Mouse (Mus musculus) neural tube, embryonic 15.5 days (tissue): Measurements from ENCODE around the gene Flt3l. TPM values are rescaled to one million over a fixed set of nuclear protein-coding genes. Genes with fewer than 3 reads are reported as not detected.

ENCODE experiments used
- ATAC-seq: fragments of 200-750 bp; cut with Nextera tagmentation; 2 replicates; pipeline ENCODE4 v1.8.0; 2017; ENCODE audit warnings: mild to moderate bottlenecking, moderate TSS enrichment, moderate library complexity; ENCODE audit not compliant: low FRiP score
- H3K27ac ChIP-seq: fragments of 300-500 bp; sonication (generic); replicated peaks from 2 replicates; pipeline ENCODE4 v1.5.1; 2015; ENCODE audit warnings: mild to moderate bottlenecking, inconsistent platforms
- H3K27me3 ChIP-seq: fragments of 300-500 bp; sonication (generic); replicated peaks from 2 replicates; pipeline ENCODE4 v1.6.1; 2015; ENCODE audit warnings: inconsistent platforms
- H3K36me3 ChIP-seq: fragments of 300-500 bp; sonication (generic); 2 replicates; pipeline ENCODE4 v1.6.1; 2015; ENCODE audit warnings: inconsistent platforms
- H3K4me1 ChIP-seq: fragments of 300-500 bp; sonication (generic); 2 replicates; pipeline ENCODE4 v1.6.1; 2015; ENCODE audit warnings: inconsistent platforms
- H3K4me2 ChIP-seq: fragments of 300-500 bp; sonication (generic); 2 replicates; pipeline ENCODE4 v1.6.1; 2015; ENCODE audit warnings: inconsistent platforms, mild to moderate bottlenecking, moderate library complexity
- H3K4me3 ChIP-seq: fragments of 300-500 bp; sonication (generic); replicated peaks from 2 replicates; pipeline ENCODE4 v1.5.1; 2015; ENCODE audit warnings: mild to moderate bottlenecking, inconsistent platforms
- H3K9ac ChIP-seq: fragments of 300-500 bp; sonication (generic); replicated peaks from 2 replicates; pipeline ENCODE4 v1.6.1; 2015; ENCODE audit warnings: mild to moderate bottlenecking, inconsistent platforms
- H3K9me3 ChIP-seq: fragments of 300-500 bp; sonication (generic); replicated peaks from 2 replicates; pipeline ENCODE4 v1.6.1; 2016; ENCODE audit warnings: inconsistent platforms
- WGBS: fragments of 180-500 bp; shearing (Covaris S2); methylation state at CpG from one replicate; pipeline ENCODE4 v1.1.7; 2015; ENCODE audit warnings: mixed read lengths; 5-methylcytosine and 5-hydroxymethylcytosine counted together
- polyA plus RNA-seq: library from polyadenylated mRNA; unstranded; fragments of >200 nt; fragmentation: Nextera tagmentation; extraction: Ambion mirVana; gene quantifications from 2 replicates; pipeline ENCODE4 v1.2.1, GENCODE M21; 2015

Gene Flt3l
- polyA plus RNA-seq = 1.8 and 3.8 TPM in 2 replicates

GRCm38 (mm10) chr7:45135993-45136567 is at the start of gene Flt3l, which contains the start of gene Gm45713:
Gene Flt3l (minus strand): TSS chr7:45136432.
Gene Gm45713 (minus strand): TSS chr7:45136231.
- H3K36me3 ChIP-seq = no peaks in the 10 kb centered on the region
- H3K27ac ChIP-seq = peak within 1 kb of the TSS; percentile 56; the same call in 1 of the 2 replicates
- ATAC-seq = peak; percentile 85
- H3K9me3 ChIP-seq = no peaks in the 10 kb centered on the region
- H3K9ac ChIP-seq = peak within 1 kb of the TSS; percentile 61
- H3K4me1 ChIP-seq = peaks cover 11% of the 10 kb centered on the region
- peak within 1 kb of the TSS; percentile 83 for H3K4me2 ChIP-seq
- peak within 1 kb of the TSS; percentile 52 for H3K4me3 ChIP-seq
- 4% methylated on average over 29 of the region's 29 CpGs for WGBS
- H3K27me3 ChIP-seq = peaks cover 14% of the 10 kb centered on the region; the same call in 1 of the 2 replicates

- WGBS = 71% methylated on average over 7 of the region's 7 CpGs
- Histone ChIP-seq H3K36me3 (no peaks in the 10 kb centered on the region), H3K9ac (no peak overlapping the region), H3K27me3 (peaks cover 74% of the 10 kb centered on the region), H3K4me1 (peaks cover 20% of the 10 kb centered on the region), H3K4me3 (no peak overlapping the region), H3K9me3 (no peaks in the 10 kb centered on the region), H3K4me2 (no peak overlapping the region), H3K27ac (no peak overlapping the region)
- no peak for ATAC-seq
Measured at GRCm38 (mm10) chr7:45185921-45186320, 49.7 kb upstream of the Flt3l start.

GRCm38 (mm10) chr7:45183672-45184071 is 47.4 kb upstream of the Flt3l start:
- WGBS = 66% methylated on average over 7 of the region's 7 CpGs
- Histone ChIP-seq H3K4me1 (peaks cover 20% of the 10 kb centered on the region), H3K4me3 (no peak overlapping the region), H3K9me3 (no peaks in the 10 kb centered on the region), H3K27me3 (peaks cover 83% of the 10 kb centered on the region), H3K9ac (no peak overlapping the region), H3K36me3 (no peaks in the 10 kb centered on the region), H3K27ac (no peak overlapping the region), H3K4me2 (no peak overlapping the region)
- no peak for ATAC-seq

DNA sequence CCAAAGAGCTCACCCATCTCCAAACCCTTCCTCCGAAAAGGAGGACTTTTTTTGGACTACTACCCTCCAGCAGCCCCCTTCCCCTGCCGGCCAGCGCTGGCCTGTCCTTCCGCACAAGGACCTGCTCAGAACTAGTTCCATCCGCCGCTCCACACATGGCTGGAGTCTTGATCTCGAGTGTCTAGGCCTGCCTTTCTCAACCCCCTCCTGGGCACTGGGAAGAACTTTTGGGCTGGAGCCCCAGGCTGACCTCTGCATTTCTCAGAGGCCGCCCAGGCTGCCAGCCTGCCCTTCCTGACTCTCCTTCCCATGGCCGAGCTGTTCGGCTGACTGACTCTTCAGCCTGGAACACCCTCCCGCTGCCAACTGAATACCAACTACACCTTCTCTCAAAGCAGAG is 46.4 kb upstream of the Flt3l start:
- 16% methylated on average over 11 of the region's 11 CpGs for WGBS
- no peak; the same call in 1 of the 2 replicates for ATAC-seq
- Histone ChIP-seq H3K36me3 (no peaks in the 10 kb centered on the region), H3K4me2 (peak overlapping the region; percentile 68), H3K9me3 (no peaks in the 10 kb centered on the region), H3K4me1 (peaks cover 20% of the 10 kb centered on the region), H3K27me3 (peaks cover 91% of the 10 kb centered on the region), H3K9ac (no peak overlapping the region), H3K4me3 (peak overlapping the region; percentile 38), H3K27ac (no peak overlapping the region)

DNA sequence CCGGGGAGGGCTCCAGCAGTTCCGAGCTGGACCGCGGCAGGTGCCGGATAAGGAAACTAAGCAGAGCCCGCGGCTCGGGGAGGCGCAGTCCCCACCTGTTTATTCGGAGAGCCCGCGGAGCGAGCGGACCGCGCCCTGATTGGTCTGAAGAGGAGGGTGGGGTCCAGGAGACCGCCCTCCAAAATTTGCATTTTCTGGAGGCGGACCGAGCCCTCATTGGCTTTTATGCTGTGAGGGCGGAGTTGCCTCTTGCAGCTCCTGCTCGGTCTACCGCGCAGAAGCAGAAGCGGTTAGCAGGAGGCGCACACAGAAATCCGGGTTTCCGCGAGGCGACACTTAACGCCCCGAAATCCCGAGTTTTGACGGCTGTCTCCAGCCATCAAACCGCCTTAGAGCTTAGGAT is 46.0 kb upstream of the Flt3l start:
- Histone ChIP-seq H3K9me3 (no peaks in the 10 kb centered on the region), H3K4me2 (peak overlapping the region; percentile 68), H3K27me3 (peaks cover 95% of the 10 kb centered on the region), H3K27ac (no peak overlapping the region), H3K9ac (no peak overlapping the region), H3K4me3 (peak overlapping the region; percentile 38), H3K36me3 (no peaks in the 10 kb centered on the region), H3K4me1 (peaks cover 20% of the 10 kb centered on the region)
- ATAC-seq = peak; percentile 86
- WGBS = under 1% methylated on average over 34 of the region's 34 CpGs

DNA sequence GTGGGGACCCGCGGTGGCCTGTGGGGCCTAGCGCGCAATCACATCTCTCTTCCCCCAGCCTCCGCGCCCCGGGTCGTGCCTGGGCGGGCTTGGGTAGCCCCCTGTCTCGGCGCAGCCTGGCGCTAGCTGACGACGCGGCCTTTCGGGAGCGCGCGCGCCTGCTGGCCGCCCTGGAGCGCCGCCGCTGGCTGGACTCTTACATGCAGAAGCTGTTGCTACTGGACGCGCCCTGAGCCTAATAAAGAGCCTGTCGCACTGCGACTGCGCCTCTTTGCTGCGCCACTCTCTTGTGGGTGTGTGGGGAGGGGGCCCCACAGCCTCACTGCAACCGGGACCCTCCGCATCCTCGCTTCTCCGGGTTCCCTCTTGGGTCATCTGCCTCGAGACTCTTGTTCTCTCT is 45.3 kb upstream of the Flt3l start:
- peak overlapping the region; percentile 68 for H3K4me2 ChIP-seq
- peaks cover 95% of the 10 kb centered on the region for H3K27me3 ChIP-seq
- WGBS = 2% methylated on average over 35 of the region's 35 CpGs
- no peak overlapping the region; the same call in 1 of the 2 replicates for H3K9ac ChIP-seq
- no peaks in the 10 kb centered on the region for H3K9me3 ChIP-seq
- H3K4me3 ChIP-seq = peak overlapping the region; percentile 38
- no peak for ATAC-seq
- H3K36me3 ChIP-seq = no peaks in the 10 kb centered on the region
- peaks cover 21% of the 10 kb centered on the region for H3K4me1 ChIP-seq
- no peak overlapping the region for H3K27ac ChIP-seq

GRCm38 (mm10) chr7:45180896-45181477 is 44.8 kb upstream of the Flt3l start, which contains the start of gene Pth2:
Gene Pth2 (plus strand): TSS chr7:45180995.
- H3K4me2 ChIP-seq = peak within 1 kb of the TSS; percentile 68
- H3K27me3 ChIP-seq = peaks cover 97% of the 10 kb centered on the region
- no peak within 1 kb of the TSS for H3K27ac ChIP-seq
- H3K9ac ChIP-seq = no peak within 1 kb of the TSS; the same call in 1 of the 2 replicates
- H3K9me3 ChIP-seq = no peaks in the 10 kb centered on the region
- peaks cover 26% of the 10 kb centered on the region for H3K4me1 ChIP-seq
- peak within 1 kb of the TSS; percentile 38 for H3K4me3 ChIP-seq
- WGBS = 9% methylated on average over 20 of the region's 20 CpGs
- no peak for ATAC-seq
- no peaks in the 10 kb centered on the region for H3K36me3 ChIP-seq

DNA sequence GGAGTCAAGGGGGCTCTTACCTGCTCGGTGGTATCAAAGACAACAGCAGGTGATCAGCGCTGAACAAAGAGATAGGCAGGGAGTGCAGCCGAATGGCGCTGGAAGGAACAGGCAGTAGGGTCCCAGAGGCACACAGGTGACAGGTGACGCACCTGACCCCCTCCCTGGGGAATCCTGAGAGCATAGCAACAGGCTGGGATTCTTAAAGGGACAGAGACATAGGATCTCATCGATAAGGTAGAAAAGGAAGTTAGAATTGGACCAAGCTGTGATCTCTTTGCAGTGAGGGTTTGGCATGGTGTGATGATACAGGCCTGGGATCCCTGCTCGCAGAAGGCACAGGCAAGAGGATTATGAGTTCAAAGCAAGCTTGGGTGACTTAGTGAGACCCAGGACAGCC is 43.2 kb upstream of the Flt3l start, which contains the start of gene Gfy:
Gene Gfy, minus strand, starts transcription at position 101 of the 400 bp plus-strand sequence.
- Histone ChIP-seq H3K36me3 (no peaks in the 10 kb centered on the region), H3K27me3 (peaks cover 99% of the 10 kb centered on the region), H3K4me2 (no peak within 1 kb of the TSS), H3K9ac (no peak within 1 kb of the TSS), H3K27ac (no peak within 1 kb of the TSS), H3K4me3 (no peak within 1 kb of the TSS), H3K4me1 (peaks cover 34% of the 10 kb centered on the region), H3K9me3 (no peaks in the 10 kb centered on the region)
- no peak for ATAC-seq
- WGBS = 32% methylated on average over 7 of the region's 7 CpGs

- Histone ChIP-seq H3K27me3 (peaks cover 98% of the 10 kb centered on the region), H3K9me3 (no peaks in the 10 kb centered on the region), H3K4me2 (no peak overlapping the region), H3K27ac (no peak overlapping the region), H3K4me3 (no peak overlapping the region), H3K36me3 (no peaks in the 10 kb centered on the region), H3K4me1 (peaks cover 34% of the 10 kb centered on the region), H3K9ac (no peak overlapping the region)
- ATAC-seq = no peak
- WGBS = 19% methylated on average over 7 of the region's 7 CpGs
Measured at GRCm38 (mm10) chr7:45178550-45178949, 42.3 kb upstream of the Flt3l start.

GRCm38 (mm10) chr7:45176356-45176755 is 40.1 kb upstream of the Flt3l start:
- H3K27ac ChIP-seq = no peak overlapping the region
- no peak overlapping the region for H3K9ac ChIP-seq
- H3K27me3 ChIP-seq = peaks cover 88% of the 10 kb centered on the region
- H3K4me1 ChIP-seq = peaks cover 19% of the 10 kb centered on the region
- peak overlapping the region; percentile 46 for H3K4me2 ChIP-seq
- H3K9me3 ChIP-seq = no peaks in the 10 kb centered on the region
- H3K36me3 ChIP-seq = no peaks in the 10 kb centered on the region
- 2% methylated on average over 31 of the region's 31 CpGs for WGBS
- H3K4me3 ChIP-seq = peak overlapping the region; percentile 17
- no peak for ATAC-seq

GRCm38 (mm10) chr7:45175929-45176328 is 39.7 kb upstream of the Flt3l start:
- 1% methylated on average over 22 of the region's 23 CpGs for WGBS
- H3K27me3 ChIP-seq = peaks cover 88% of the 10 kb centered on the region
- H3K36me3 ChIP-seq = no peaks in the 10 kb centered on the region
- H3K9ac ChIP-seq = no peak overlapping the region
- H3K4me1 ChIP-seq = peaks cover 15% of the 10 kb centered on the region
- peak overlapping the region; percentile 46 for H3K4me2 ChIP-seq
- no peaks in the 10 kb centered on the region for H3K9me3 ChIP-seq
- peak overlapping the region; percentile 17 for H3K4me3 ChIP-seq
- ATAC-seq = no peak
- no peak overlapping the region for H3K27ac ChIP-seq

DNA sequence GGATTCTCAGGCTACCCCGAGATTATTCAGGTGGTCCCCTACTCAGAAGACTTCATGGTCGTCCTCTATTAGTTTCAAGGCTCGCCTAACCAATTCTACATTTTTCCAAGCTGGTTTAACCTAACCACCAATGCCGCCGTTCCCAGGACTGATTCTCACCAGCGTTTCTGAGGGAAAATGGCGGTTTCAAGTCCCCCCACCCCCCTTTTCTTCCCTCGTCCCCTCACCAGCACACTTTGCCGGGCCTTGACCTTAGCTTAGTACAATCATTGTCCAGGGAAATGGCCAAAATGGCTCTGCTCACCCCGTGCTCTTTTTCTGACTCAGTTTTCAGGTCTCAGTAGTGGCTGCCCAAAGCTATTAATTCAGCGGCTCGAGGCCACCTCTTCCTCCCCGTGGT is 39.2 kb upstream of the Flt3l start:
- Histone ChIP-seq H3K4me2 (no peak overlapping the region), H3K36me3 (no peaks in the 10 kb centered on the region)
- WGBS = 4% methylated on average over 13 of the region's 13 CpGs

More for the DNA sequence above, 39.2 kb upstream of the Flt3l start:
- peaks cover 14% of the 10 kb centered on the region for H3K4me1 ChIP-seq
- ATAC-seq = no peak
- no peak overlapping the region for H3K9ac ChIP-seq
- peaks cover 87% of the 10 kb centered on the region for H3K27me3 ChIP-seq
- no peaks in the 10 kb centered on the region for H3K9me3 ChIP-seq
- no peak overlapping the region for H3K27ac ChIP-seq
- no peak overlapping the region for H3K4me3 ChIP-seq
